Mouse (Mus musculus) bone marrow, adult 2 months (tissue): Measurements from ENCODE around the gene Dmrt1.

Experiments used
- CTCF ChIP-seq: fragments of 200-500 bp; IDR thresholded peaks from 2 replicates; pipeline ENCODE4 v1.5.1; 2011; ENCODE audit warnings: low read length, control low read depth; ENCODE audit not compliant: control insufficient read depth, insufficient read depth
- POLR2A ChIP-seq: fragments of 200-500 bp; IDR thresholded peaks from 2 replicates; pipeline ENCODE4 v1.6.1; 2011; ENCODE audit warnings: low read depth, mild to moderate bottlenecking, control low read depth, low read length, borderline replicate concordance; ENCODE audit not compliant: control insufficient read depth

DNA sequence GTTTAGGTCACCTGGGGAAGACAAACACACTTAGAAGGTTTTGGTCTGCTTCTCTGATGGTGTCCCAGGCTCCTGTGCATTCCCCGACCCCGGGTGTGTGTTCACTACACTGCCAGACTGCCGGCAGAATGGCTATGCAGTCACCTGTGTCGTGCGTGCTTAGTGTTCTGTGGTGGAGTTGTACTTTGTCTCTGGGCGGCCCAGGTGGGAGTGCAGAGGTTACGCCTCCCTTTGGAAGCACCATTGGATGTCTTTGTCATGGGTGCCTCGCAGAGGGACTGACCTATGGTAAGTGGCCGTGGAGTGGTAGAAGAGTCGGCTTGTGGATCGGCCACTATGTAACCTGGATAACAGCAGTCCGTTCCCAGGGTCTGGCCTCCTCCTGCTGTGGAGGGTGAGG, 59.0 kb downstream of the Dmrt1 start:
- no peak for TF ChIP-seq CTCF
- TF ChIP-seq POLR2A = no peak
